Mouse (Mus musculus): ENCODE measurements around the gene E130309D02Rik. TPM values are rescaled to one million over a fixed set of nuclear protein-coding genes. Genes with fewer than 3 reads are reported as not detected.

The E130309D02Rik gene
- total RNA-seq, 2 experiments from 2014 or later: 26.0 to 29.9 TPM

DNA sequence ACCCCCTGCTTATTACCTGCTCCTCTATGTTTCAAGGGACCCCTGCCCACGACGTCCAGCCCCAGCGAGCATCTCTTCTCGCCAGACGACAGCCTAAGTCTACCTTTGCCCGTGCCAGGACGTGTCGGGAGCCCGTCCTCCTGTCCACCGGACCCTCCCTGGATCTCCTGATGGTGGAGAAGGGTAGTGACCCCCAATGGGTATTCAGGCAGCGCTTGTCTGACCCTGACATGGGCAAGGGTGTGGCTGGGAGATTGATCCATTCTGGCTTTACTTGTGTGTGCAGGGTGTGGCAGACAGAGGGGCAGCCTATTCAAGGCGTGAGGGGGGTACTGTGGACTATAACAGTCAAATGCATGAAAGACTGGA is 45.0 kb downstream of the E130309D02Rik start:
- no peak for DNase-seq
- intact Hi-C loops (cut with DNase I): no loop called here

DNA sequence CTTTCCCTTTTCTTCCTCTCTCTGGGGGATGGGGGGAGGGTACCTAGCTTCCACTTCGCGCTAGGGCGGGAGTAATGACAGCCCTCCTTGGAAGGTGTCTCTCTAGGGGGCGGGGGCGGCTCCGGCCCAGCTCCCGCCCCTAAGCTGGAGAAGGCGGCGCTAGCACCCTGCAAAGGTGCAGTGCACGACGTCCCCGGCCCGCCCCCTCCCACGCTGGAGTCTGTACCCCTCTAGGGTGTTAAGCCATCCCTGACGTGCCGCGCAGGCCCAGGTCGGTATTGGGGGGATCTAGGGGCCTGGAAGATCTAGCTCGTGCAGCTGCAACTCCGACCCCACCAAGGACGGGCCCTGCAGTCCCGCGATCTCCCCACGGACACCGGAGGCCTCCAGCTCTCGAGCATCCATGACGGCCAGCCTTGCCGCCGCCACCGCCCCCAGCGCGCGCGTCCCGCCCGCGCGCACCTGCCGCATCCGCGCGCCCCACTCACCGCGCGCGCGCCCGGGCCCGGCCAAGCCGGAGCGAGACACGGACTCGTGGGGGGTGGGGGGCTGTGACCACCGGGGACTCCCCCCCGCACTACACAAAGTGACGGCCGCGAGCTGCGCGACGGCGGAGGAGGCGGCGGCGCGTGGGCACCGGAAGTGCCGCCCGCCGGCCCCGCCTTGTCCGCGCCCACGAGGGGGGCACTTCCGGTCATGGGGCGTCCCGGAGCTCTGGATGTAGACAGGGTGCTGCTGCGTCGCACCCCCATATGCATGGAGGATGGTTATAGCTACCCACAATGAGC is 45.6 kb downstream of the E130309D02Rik start, which contains the start of gene Zfp316:
Gene Zfp316 (minus strand): TSS at position 660 of the 788 bp plus-strand sequence.
- intact Hi-C loops (cut with DNase I): no loop called here

DNA sequence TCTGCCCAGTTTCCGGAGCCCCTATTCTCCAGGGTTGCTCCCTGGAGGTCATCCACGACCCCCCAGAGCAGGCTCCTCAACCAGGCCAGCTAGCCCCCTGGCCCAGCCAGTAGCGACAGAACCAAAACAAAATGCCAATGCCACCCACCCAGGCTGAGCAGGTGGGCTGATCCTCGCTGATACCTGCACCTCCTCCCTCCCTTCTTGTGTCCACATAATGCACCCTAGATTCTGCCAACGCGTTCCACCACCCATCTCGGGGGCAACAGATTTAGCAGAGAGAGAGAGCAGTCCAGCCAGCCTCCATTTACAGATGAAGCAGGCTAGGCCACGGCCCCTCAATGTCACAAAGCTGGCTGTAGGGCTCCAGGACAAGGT is 46.2 kb downstream of the E130309D02Rik start:
- intact Hi-C loops (cut with DNase I): no loop called here

More for the DNA sequence above, 45.6 kb downstream of the E130309D02Rik start, which contains the start of gene Zfp316:
- DNase-seq: peak; percentile 78

DNA sequence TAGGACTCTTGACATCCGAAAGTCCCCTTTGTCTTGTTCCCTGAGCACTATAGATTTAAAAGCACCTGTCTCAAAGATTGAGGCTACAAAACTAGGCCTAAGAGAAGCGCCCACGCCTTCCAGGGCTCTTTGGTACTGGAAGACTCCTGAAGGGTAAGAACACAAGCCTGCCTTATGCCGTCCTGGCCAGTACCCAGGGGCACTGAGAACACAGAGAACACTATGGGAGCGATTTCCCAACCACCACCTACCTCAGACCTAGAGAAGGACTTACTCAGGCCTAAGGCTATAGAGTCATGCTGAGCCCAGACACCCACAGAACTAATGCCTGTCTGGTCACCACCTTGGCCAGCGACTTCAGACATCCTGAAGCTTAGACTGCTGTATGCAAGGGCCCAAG is 48.4 kb downstream of the E130309D02Rik start:
- intact Hi-C loops (cut with DNase I): no loop called here
- no peak for DNase-seq

More for the DNA sequence above, 46.2 kb downstream of the E130309D02Rik start:
- no peak for DNase-seq

DNA sequence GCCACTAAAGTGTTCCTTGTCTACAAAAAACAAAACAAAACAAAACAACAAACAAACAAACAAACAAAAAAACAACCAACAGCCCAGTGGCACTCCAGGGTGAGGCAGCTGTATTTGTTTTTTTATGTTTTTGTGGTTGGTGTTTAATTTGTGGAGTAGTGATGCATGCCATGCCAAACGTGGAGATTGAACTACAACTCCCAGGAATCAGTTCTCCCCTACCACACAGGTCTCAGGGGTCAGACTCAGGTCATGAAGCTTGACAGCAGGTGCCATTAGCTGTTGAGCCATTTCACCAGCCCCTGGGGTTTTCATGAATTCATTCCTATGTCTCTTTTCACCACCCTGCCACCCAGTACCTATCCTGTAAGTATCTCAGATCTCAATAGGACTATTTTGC is 49.8 kb downstream of the E130309D02Rik start:
- DNase-seq: no peak
- intact Hi-C loops (cut with DNase I): no loop called here

- intact Hi-C loops (cut with DNase I): no loop called here
- DNase-seq: no peak
These were observed 50.5 kb downstream of the E130309D02Rik start for GRCm38 (mm10) chr5:143264689-143265088.

GRCm38 (mm10) chr5:143261636-143262035 is 53.5 kb downstream of the E130309D02Rik start:
- intact Hi-C loops (cut with DNase I): no loop called here
- no peak for DNase-seq

- intact Hi-C loops (cut with DNase I): no loop called here
These were observed 59.4 kb downstream of the E130309D02Rik start for GRCm38 (mm10) chr5:143255802-143256201.

DNA sequence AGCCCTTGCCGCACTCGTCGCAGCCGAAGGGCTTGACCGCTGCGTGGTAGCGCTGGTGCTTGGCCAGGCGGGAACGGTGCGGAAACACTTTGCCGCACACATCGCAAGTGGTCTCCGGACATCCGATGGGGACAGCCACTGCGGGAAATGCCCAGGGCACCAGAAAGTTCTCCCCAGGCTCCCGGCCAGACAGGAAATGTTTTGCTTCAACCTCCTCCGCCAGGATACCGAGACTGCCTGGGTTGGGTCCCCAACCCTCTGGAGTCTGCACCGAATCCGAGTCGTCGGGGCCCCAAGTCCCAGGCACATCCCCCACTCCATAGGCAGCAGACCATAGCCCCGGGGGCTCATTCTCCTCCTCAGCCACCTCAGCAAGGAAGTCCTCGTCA is 60.0 kb downstream of the E130309D02Rik start:
- intact Hi-C loops (cut with DNase I): no loop called here
- no peak for DNase-seq

More at GRCm38 (mm10) chr5:143255802-143256201, 59.4 kb downstream of the E130309D02Rik start:
- no peak for DNase-seq

DNA sequence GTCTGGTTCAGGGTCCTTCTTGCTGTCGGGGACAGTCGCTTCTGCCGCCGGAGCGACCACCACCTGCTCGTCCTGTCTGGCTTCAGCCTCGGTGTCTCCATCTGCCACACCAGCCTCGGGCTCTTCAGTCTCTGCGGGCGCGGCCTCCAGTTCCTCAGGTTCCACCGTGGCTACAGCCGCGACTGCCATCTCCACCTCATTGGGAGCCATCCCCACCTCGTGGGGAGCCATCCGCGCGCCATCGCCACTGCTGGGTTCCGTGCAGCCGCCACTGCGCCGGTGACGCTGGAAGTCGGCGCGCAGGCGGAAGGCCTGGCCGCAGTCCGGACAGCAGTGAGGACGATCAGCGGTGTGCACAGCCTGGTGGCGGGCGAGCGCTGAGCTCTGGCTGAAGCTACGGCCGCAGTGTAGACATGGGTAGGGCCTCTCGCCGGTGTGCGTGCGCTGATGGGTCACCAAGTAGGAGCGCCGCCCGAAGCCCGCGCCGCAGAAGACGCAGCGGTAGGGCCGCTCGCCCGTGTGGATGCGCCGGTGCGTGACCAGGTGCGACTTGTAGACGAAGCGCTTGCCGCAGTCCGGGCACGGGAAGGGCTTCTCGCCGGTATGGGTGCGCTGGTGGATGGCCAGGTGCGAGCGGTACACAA is 60.6 kb downstream of the E130309D02Rik start:
- intact Hi-C loops (cut with DNase I): no loop called here
- peak; percentile 52 for DNase-seq

- intact Hi-C loops (cut with DNase I): no loop called here
- DNase-seq: peak; percentile 54
These were observed 61.2 kb downstream of the E130309D02Rik start for GRCm38 (mm10) chr5:143253881-143254486.

DNA sequence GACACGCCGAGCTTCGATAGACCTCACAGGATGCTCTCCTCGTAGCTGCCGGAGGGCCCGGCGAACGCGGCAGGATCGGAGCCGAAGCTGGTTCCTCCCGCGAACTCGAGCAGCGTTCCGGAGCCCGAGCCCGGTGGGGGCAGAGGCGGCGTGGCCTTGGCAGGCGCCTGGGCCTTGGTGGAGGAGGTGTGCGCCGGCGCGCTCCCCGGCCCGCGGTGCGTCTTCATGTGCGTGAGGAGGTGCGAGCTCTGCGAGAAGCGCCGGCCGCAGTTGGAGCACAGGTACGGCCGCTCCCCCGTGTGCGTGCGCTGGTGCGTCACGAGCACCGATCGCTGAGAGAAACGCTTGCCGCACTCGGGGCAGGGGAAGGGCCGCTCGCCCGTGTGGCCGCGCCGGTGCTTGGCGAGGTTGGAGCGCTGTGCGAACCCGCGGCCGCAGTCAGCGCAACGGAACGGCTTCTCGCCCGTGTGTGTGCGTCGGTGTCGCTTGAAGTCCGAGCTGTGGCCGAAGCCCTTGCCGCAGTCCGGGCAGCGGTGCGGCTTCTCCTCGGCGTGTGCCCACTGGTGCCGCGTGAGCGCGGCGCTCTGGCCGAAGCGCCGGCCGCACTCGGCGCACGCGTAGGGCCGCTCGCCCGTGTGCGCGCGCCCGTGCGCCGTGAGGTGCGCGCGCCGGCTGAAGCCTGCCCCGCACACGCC is 61.8 kb downstream of the E130309D02Rik start:
- intact Hi-C loops (cut with DNase I): no loop called here
- peak; percentile 25 for DNase-seq

GRCm38 (mm10) chr5:143252791-143253185 is 62.4 kb downstream of the E130309D02Rik start:
- no peak for DNase-seq
- intact Hi-C loops (cut with DNase I): no loop called here

GRCm38 (mm10) chr5:143252039-143252438 is 63.1 kb downstream of the E130309D02Rik start:
- no peak for DNase-seq
- intact Hi-C loops (cut with DNase I): no loop called here

Other genes starting within 250 kb of the E130309D02Rik start
- 10 to 100 TPM; 41.9 to 42.5 TPM for gene Rnf216, start 202.4 kb downstream of the E130309D02Rik start, total RNA-seq (2021)
- under 1 TPM; 0.06 to 0.18 TPM for gene Olfr718-ps1, start 167.8 kb downstream of the E130309D02Rik start, total RNA-seq (2021)
- gene Rbak, start 134.6 kb downstream of the E130309D02Rik start, total RNA-seq (2021): 10 to 100 TPM; 19.6 to 25.5 TPM
- under 1 TPM in 1 of 2 experiments, not detected in 1; 0.18 TPM for gene Spdye4b, start 134.3 kb downstream of the E130309D02Rik start, total RNA-seq (2021)
- not detected for gene Spdye4a, start 88.5 kb downstream of the E130309D02Rik start, total RNA-seq (2021)
- 10 to 100 TPM; 24.9 to 29.5 TPM for gene Zfp12, start 80.2 kb downstream of the E130309D02Rik start, total RNA-seq (2021)
- gene Zfp316, start 45.3 kb downstream of the E130309D02Rik start, total RNA-seq (2021): 10 to 100 TPM; 29.5 to 30.2 TPM
- 10 to 100 TPM in 1 of 2 experiments, 1 to 10 TPM in 1; 8.5 to 10.1 TPM for gene Zfp853, start 21.7 kb downstream of the E130309D02Rik start, total RNA-seq (2021)
- 10 to 100 TPM; 37.9 to 44.8 TPM for gene Zdhhc4, start 13.9 kb upstream of the E130309D02Rik start, total RNA-seq (2021)
- gene Grid2ip, start 42.0 kb upstream of the E130309D02Rik start, total RNA-seq (2021): 1 to 10 TPM; 3.7 to 4.1 TPM
- gene Kdelr2, start 88.5 kb upstream of the E130309D02Rik start, total RNA-seq (2021): 10 to 100 TPM; 61.0 to 64.9 TPM
- gene Daglb, start 149.2 kb upstream of the E130309D02Rik start, total RNA-seq (2021): 10 to 100 TPM; 16.7 to 17.4 TPM
- 100 to 1,000 TPM; 415 to 420 TPM for gene Rac1, start 212.7 kb upstream of the E130309D02Rik start, total RNA-seq (2021)

Measured in left cerebral cortex, postnatal 4 days (tissue).